Mouse (Mus musculus) intestine, embryonic 14.5 days (tissue): ENCODE data around the gene 9230104L09Rik. TPM values are rescaled to one million over a fixed set of nuclear protein-coding genes. Genes with fewer than 3 reads are reported as not detected.

Experiments
- ATAC-seq: fragments of 200-750 bp; cut with Nextera tagmentation; replicated peaks from 2 replicates; pipeline ENCODE4 v1.8.0; 2017; ENCODE audit warnings: low read depth, moderate number of reproducible peaks, moderate TSS enrichment, moderate library complexity; ENCODE audit not compliant: low FRiP score, low TSS enrichment
- DNase-seq: peaks from one replicate; pipeline ENCODE4 v3.0.0-alpha.2; 2018; ENCODE audit warnings: low spot score
- H3K27ac ChIP-seq: fragments of 300-500 bp; sonication (generic); 2 replicates; pipeline ENCODE4 v1.5.1; 2014; ENCODE audit warnings: low read depth, mild to moderate bottlenecking, control low read depth
- H3K27me3 ChIP-seq: fragments of 300-500 bp; sonication (generic); replicated peaks from 2 replicates; pipeline ENCODE4 v1.6.1; 2014; ENCODE audit warnings: low read length, control low read depth; ENCODE audit not compliant: control insufficient read depth, insufficient read depth
- H3K36me3 ChIP-seq: fragments of 300-500 bp; sonication (generic); 2 replicates; pipeline ENCODE4 v1.6.1; 2014; ENCODE audit warnings: low read length, control low read depth; ENCODE audit not compliant: control insufficient read depth, insufficient read depth
- H3K4me1 ChIP-seq: fragments of 300-500 bp; sonication (generic); replicated peaks from 2 replicates; pipeline ENCODE4 v1.6.1; 2014; ENCODE audit warnings: low read length, control low read depth, mixed read lengths; ENCODE audit not compliant: control insufficient read depth, insufficient read depth
- H3K4me2 ChIP-seq: fragments of 300-500 bp; sonication (generic); 2 replicates; pipeline ENCODE4 v1.6.1; 2014; ENCODE audit warnings: low read length
- H3K4me3 ChIP-seq: fragments of 300-500 bp; sonication (generic); 2 replicates; pipeline ENCODE4 v1.5.1; 2014; ENCODE audit warnings: low read depth, low read length, control low read depth, mixed read lengths
- H3K9ac ChIP-seq: fragments of 300-500 bp; sonication (generic); 2 replicates; pipeline ENCODE4 v1.6.1; 2014; ENCODE audit warnings: mild to moderate bottlenecking, low read length
- H3K9me3 ChIP-seq: fragments of 300-500 bp; sonication (generic); 2 replicates; pipeline ENCODE4 v1.6.1; 2016; ENCODE audit warnings: low read length, control low read depth; ENCODE audit not compliant: control insufficient read depth
- WGBS: fragments of 180-500 bp; shearing (Covaris S2); extraction: QIAGEN DNeasy Blood & Tissue Kit; methylation state at CpG from one replicate; pipeline ENCODE4 v1.1.7; 2014; 5-methylcytosine and 5-hydroxymethylcytosine counted together
- polyA plus RNA-seq: library from polyadenylated mRNA; unstranded; fragments of >200 nt; fragmentation: Nextera tagmentation; extraction: Ambion mirVana; gene quantifications from 2 replicates; pipeline ENCODE4 v1.2.1, GENCODE M21; 2014

9230104L09Rik gene
- polyA plus RNA-seq, 1 experiment from 2014 or later = not detected

DNA sequence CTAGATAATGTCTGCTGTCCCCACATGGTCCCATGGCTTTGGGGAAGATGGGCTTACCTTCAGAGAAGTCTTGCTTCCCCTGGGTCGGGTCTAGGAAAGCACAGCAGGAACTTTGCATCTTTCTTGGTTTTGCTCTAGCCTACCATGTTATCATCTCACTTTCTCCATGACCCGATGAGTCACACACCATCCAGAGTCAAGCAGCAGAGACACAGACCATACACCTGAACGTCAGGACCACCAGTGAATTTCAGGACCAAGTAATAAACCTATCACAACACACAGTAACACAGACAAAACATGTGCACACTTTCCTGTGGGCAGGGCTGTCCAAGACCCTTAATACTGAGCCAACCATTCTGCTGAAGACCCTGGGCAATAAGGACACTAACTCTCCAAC lies 5.7 kb upstream of the 9230104L09Rik start:
- H3K4me1 ChIP-seq = peaks cover 18% of the 10 kb centered on the region

DNA sequence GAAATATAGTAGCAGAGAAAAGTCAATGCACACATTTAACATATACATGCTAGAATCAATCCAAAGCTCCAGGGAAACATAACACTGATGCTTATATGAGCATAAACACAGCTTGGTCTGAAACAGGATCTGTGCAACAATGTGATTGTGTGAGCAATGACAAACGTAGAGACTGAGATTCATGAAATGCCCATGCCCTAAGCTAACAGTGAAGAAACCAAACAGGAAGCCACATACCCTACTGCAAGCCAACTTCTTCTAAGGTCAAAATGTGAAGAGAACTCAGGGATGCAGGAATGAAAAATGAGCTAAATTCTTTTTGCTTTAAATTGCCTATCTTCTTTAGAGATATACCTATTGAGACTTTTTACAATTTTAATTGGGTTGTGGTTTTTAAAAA lies 4.1 kb upstream of the 9230104L09Rik start:
- H3K4me1 ChIP-seq = peaks cover 14% of the 10 kb centered on the region
- H3K36me3 ChIP-seq = peaks cover 18% of the 10 kb centered on the region
- H3K27me3 ChIP-seq = no peaks in the 10 kb centered on the region
- no peak overlapping the region for H3K9ac ChIP-seq
- no peak for DNase-seq
- no peak overlapping the region for H3K4me3 ChIP-seq
- no peaks in the 10 kb centered on the region for H3K9me3 ChIP-seq
- no peak overlapping the region for H3K27ac ChIP-seq
- no peak overlapping the region for H3K4me2 ChIP-seq
- 57% methylated on average over 1 of the region's 1 CpGs for WGBS
- ATAC-seq = no peak

More for the DNA sequence above, 5.7 kb upstream of the 9230104L09Rik start:
- H3K4me3 ChIP-seq = no peak overlapping the region
- ATAC-seq = no peak
- H3K27ac ChIP-seq = no peak overlapping the region
- peaks cover 18% of the 10 kb centered on the region for H3K36me3 ChIP-seq
- no peak for DNase-seq
- H3K4me2 ChIP-seq = no peak overlapping the region
- H3K9ac ChIP-seq = no peak overlapping the region
- 82% methylated on average over 3 of the region's 3 CpGs for WGBS
- no peaks in the 10 kb centered on the region for H3K27me3 ChIP-seq
- H3K9me3 ChIP-seq = no peaks in the 10 kb centered on the region

DNA sequence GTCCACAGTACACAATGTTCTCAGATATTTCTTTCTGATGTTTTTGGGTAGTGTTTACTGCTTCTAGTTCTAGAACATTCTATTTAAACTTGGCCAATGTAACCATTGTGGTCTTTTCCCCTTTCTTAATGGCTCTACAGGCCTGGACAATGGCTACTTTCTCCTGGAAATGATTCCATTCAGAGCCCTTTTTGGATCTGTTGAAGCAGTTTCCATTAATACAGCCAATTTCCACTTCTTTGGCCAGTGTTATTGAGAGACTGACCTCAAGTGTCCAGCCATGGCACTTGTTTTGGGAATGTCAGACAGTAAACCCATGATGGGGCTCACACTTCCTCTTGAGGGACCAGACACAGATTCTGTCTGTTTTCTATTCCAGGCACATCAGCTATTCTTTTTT lies 3.1 kb downstream of the 9230104L09Rik start:
- Histone ChIP-seq H3K36me3 (no peaks in the 10 kb centered on the region), H3K4me2 (no peak overlapping the region), H3K9me3 (no peaks in the 10 kb centered on the region), H3K27me3 (no peaks in the 10 kb centered on the region), H3K27ac (no peak overlapping the region), H3K4me1 (no peaks in the 10 kb centered on the region), H3K9ac (no peak overlapping the region), H3K4me3 (no peak overlapping the region)
- DNase-seq = no peak
- no peak for ATAC-seq

DNA sequence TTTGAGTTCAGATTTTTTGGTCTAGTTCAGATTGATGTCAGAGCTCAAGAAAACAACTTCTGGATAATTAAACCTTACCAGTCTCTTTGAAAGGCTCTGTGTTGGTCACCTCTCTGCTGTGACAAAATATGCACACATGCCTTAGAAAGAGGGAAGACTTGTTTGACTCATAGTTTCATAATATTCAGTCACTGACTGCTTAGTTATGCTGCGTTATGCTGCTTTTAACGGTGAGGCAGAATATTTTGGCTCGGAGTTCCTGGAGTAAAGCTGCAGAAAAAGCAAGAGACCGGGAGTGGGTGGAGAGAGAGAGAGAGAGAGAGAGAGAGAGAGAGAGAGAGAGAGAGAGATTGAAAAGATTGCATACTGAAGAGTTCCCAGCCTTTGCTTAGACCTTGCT lies 3.8 kb downstream of the 9230104L09Rik start:
- no peak for DNase-seq
- Histone ChIP-seq H3K27ac (no peak overlapping the region), H3K36me3 (no peaks in the 10 kb centered on the region), H3K9ac (no peak overlapping the region), H3K4me2 (no peak overlapping the region), H3K9me3 (no peaks in the 10 kb centered on the region), H3K4me3 (no peak overlapping the region), H3K4me1 (no peaks in the 10 kb centered on the region), H3K27me3 (no peaks in the 10 kb centered on the region)
- WGBS = 81% methylated on average over 4 of the region's 4 CpGs
- no peak for ATAC-seq

DNA sequence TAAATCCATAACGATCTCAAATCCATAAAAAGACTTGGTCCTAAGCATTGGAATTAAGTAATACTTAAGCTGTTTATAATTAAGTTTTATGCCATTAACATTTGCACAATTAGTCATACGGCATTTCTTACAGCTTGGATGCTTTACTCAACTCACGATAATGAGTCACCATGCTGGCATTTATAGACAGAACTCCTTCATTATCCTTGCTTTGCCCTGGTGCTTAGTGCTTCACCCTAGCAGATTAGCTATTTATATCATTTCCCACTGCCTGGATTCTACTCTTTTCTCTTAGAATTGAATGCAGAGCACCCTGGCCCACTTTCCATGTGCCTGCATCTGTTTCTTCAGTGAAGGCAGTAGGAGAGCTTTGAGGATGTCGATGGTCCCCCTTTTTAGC lies 7.3 kb downstream of the 9230104L09Rik start:
- H3K9ac ChIP-seq = no peak overlapping the region
- WGBS = 77% methylated on average over 4 of the region's 4 CpGs
- no peak overlapping the region for H3K4me2 ChIP-seq

DNA sequence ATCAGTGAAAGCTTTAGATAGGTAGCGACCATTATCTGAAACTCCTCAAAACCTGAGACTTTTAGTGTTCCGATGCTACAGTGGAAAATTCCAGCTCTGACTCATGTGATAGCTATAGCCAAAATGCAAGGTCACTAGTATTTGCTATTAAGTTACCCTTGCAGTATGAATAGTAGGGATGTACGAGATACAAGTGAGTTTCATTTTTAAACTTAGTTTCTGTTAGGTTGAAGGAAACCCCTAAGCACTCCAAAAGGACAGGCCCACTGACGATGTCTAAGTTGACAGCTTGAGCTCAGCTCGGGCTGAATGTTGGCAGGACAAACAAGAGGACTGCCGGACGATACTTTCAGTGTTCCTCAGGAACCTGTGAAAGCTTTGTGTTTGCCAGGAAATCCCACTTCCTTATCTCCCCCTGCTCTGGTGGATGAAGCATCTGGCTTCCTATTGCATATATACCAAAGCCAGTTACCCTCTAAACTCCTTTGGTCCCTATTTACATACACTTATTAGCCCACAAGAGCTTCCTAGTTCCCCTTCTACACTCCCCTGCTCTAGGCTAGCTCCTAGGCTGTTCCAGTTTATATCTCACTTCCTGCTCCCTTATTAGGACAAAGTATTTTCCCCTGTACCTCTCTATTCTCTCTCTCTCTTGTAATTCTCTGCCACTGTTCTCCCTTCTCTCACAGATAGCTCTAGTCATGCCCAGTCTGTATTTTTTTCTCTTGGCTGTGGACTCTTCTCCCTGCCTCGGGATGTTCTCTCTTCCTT lies 8.0 kb downstream of the 9230104L09Rik start:
- no peaks in the 10 kb centered on the region for H3K9me3 ChIP-seq
- no peaks in the 10 kb centered on the region for H3K27me3 ChIP-seq
- no peaks in the 10 kb centered on the region for H3K36me3 ChIP-seq
- H3K9ac ChIP-seq = no peak overlapping the region
- H3K4me2 ChIP-seq = no peak overlapping the region
- H3K4me1 ChIP-seq = no peaks in the 10 kb centered on the region
- no peak overlapping the region for H3K27ac ChIP-seq
- no peak overlapping the region for H3K4me3 ChIP-seq
- 59% methylated on average over 8 of the region's 8 CpGs for WGBS
- DNase-seq (no peak), ATAC-seq (no peak)

More for the DNA sequence above, 7.3 kb downstream of the 9230104L09Rik start:
- Histone ChIP-seq H3K36me3 (no peaks in the 10 kb centered on the region), H3K27me3 (no peaks in the 10 kb centered on the region), H3K4me3 (no peak overlapping the region), H3K27ac (no peak overlapping the region), H3K4me1 (no peaks in the 10 kb centered on the region), H3K9me3 (no peaks in the 10 kb centered on the region)
- ATAC-seq = no peak
- DNase-seq = no peak

DNA sequence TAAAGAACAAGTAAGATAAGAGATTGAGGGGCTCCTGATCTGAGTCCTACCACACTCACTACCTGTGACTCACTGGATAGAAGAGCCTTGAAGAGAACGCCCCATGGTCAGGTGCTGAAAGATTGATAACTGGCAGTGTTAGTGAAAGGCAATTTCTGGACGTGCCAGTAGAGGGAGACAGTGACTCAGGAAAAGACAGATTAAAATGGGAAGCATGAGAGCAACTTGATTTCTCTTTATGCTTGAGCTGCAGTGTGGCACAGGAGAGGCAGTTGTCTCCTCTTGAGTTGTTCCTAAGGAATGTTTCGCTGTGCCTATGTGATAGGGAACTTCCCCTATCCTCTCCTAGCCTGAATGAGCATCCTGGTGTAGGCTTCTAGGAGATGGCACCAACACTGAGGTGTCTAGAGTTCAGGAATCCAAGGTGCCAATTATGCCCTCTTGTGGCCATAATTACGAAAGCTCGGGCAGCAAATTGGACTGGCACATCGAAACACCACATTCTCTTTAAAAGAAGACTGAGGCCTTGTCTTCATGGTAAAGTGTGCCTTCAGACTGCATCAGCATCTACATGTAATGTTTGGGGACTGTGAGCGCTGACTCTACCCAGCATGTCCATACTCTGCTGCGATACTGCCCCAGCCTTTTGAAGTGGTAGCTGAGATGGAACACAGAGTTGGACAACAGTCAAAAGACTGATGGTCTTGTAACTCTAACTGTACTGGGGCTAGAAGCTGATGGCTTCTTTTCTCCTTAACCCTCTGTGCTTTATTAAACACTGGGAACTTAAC lies 13.5 kb downstream of the 9230104L09Rik start:
- H3K4me2 ChIP-seq = no peak overlapping the region
- H3K4me3 ChIP-seq = no peak overlapping the region
- no peaks in the 10 kb centered on the region for H3K4me1 ChIP-seq
- ATAC-seq (peak; percentile 55; the same call in 1 of the 2 replicates), DNase-seq (peak; percentile 82)
- H3K27ac ChIP-seq = no peak overlapping the region
- 44% methylated on average over 8 of the region's 8 CpGs for WGBS
- no peaks in the 10 kb centered on the region for H3K36me3 ChIP-seq
- no peaks in the 10 kb centered on the region for H3K9me3 ChIP-seq
- no peak overlapping the region for H3K9ac ChIP-seq
- H3K27me3 ChIP-seq = no peaks in the 10 kb centered on the region

DNA sequence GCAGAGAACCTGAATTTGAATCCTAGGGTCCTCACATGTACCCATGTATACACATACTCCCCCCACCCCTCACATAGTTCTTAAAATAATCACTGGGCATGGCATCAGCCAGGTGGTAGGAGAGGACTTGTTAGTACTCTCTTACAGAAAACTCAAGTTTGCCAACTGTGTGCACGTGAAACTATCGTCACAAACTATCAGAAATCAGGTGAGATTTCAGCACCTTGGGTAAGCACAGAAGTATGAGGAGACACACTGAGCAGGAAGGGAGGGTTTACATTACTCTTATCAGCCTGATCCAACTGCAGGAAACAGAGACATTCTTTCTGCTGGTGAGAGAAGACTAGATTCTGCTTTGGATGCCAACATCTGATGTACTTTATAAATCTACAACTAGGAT lies 25.6 kb downstream of the 9230104L09Rik start:
- Histone ChIP-seq H3K4me2 (no peak overlapping the region), H3K9ac (no peak overlapping the region), H3K4me3 (no peak overlapping the region), H3K9me3 (no peaks in the 10 kb centered on the region), H3K4me1 (no peaks in the 10 kb centered on the region), H3K27ac (no peak overlapping the region), H3K27me3 (no peaks in the 10 kb centered on the region), H3K36me3 (no peaks in the 10 kb centered on the region)
- DNase-seq = no peak
- 78% methylated on average over 2 of the region's 2 CpGs for WGBS
- ATAC-seq = no peak
